Mouse (Mus musculus) hindbrain, postnatal 0 days (tissue): ENCODE measurements around the gene Adcy6. TPM values are rescaled to one million over a fixed set of nuclear protein-coding genes. Genes with fewer than 3 reads are reported as not detected.
A peak's percentile ranks its signal among the peaks of the same experiment; 100 is the strongest.

Experiments used
- ATAC-seq: fragments of 200-750 bp; cut with Nextera tagmentation; 2 replicates; pipeline ENCODE4 v1.8.0; 2017; ENCODE audit warnings: mild to moderate bottlenecking, moderate TSS enrichment, moderate library complexity
- DNase-seq: peaks from one replicate; pipeline ENCODE4 v3.0.0-alpha.2; 2015; ENCODE audit warnings: low spot score
- H3K27ac ChIP-seq: fragments of 300-500 bp; sonication (generic); 2 replicates; pipeline ENCODE4 v1.5.1; 2014; ENCODE audit warnings: mild to moderate bottlenecking
- H3K27me3 ChIP-seq: fragments of 300-500 bp; sonication (generic); 2 replicates; pipeline ENCODE4 v1.6.1; 2014; ENCODE audit warnings: low read length, mixed read lengths; ENCODE audit not compliant: insufficient read depth
- H3K36me3 ChIP-seq: fragments of 300-500 bp; sonication (generic); 2 replicates; pipeline ENCODE4 v1.6.1; 2014; ENCODE audit warnings: low read length, mixed read lengths; ENCODE audit not compliant: insufficient read depth
- H3K4me1 ChIP-seq: fragments of 300-500 bp; sonication (generic); 2 replicates; pipeline ENCODE4 v1.6.1; 2014; ENCODE audit warnings: antibody characterized with exemption, low read length, mixed read lengths; ENCODE audit not compliant: insufficient read depth
- H3K4me2 ChIP-seq: fragments of 300-500 bp; sonication (generic); 2 replicates; pipeline ENCODE4 v1.6.1; 2014; ENCODE audit warnings: low read depth, mild to moderate bottlenecking, low read length, moderate library complexity, mixed read lengths
- H3K4me3 ChIP-seq: fragments of 300-500 bp; sonication (generic); 2 replicates; pipeline ENCODE4 v1.5.1; 2014; ENCODE audit warnings: low read length
- H3K9ac ChIP-seq: fragments of 300-500 bp; sonication (generic); replicated peaks from 2 replicates; pipeline ENCODE4 v1.6.1; 2014; ENCODE audit warnings: mild to moderate bottlenecking, low read length, moderate library complexity, mixed read lengths
- H3K9me3 ChIP-seq: fragments of 300-500 bp; sonication (generic); 2 replicates; pipeline ENCODE4 v1.6.1; 2016; ENCODE audit warnings: low read length, mixed read lengths
- CTCF ChIP-seq: IDR thresholded peaks from 2 replicates; pipeline ENCODE4 v1.5.1; 2016; ENCODE audit warnings: antibody characterized with exemption, control low read depth, low read depth
- WGBS: fragments of 180-500 bp; shearing (Covaris S2); extraction: QIAGEN DNeasy Blood & Tissue Kit; methylation state at CpG from one replicate; pipeline ENCODE4 v1.1.7; 2014; 5-methylcytosine and 5-hydroxymethylcytosine counted together
- polyA plus RNA-seq: library from polyadenylated mRNA; unstranded; fragments of >200 nt; fragmentation: Nextera tagmentation; extraction: Ambion mirVana; gene quantifications from 2 replicates; pipeline ENCODE4 v1.2.1, GENCODE M21; 2015
- total RNA-seq: library from RNA; depleted of rRNA; stranded (reverse); fragments of >200 nt; gene quantifications from 2 replicates; pipeline ENCODE4 v1.2.3, GENCODE M21; 2014

The Adcy6 gene
- total and polyA plus RNA-seq, 2 experiments from 2014 or later = 6.2 to 43.2 TPM

GRCm38 (mm10) chr15:98646737-98647136, 36.9 kb upstream of the Adcy6 start:
- H3K4me1 ChIP-seq = no peaks in the 10 kb centered on the region
- H3K9me3 ChIP-seq = no peaks in the 10 kb centered on the region
- WGBS = 85% methylated on average over 7 of the region's 8 CpGs
- H3K27me3 ChIP-seq = no peaks in the 10 kb centered on the region
- H3K36me3 ChIP-seq = peaks cover 85% of the 10 kb centered on the region
- TF ChIP-seq CTCF = no peak
- H3K27ac ChIP-seq = no peak overlapping the region
- no peak overlapping the region for H3K9ac ChIP-seq
- DNase-seq (no peak), ATAC-seq (no peak)
- no peak overlapping the region for H3K4me2 ChIP-seq
- H3K4me3 ChIP-seq = no peak overlapping the region

- Histone ChIP-seq H3K36me3 (peaks cover 85% of the 10 kb centered on the region), H3K27me3 (no peaks in the 10 kb centered on the region), H3K9me3 (no peaks in the 10 kb centered on the region), H3K4me1 (no peaks in the 10 kb centered on the region), H3K4me2 (no peak overlapping the region), H3K27ac (no peak overlapping the region), H3K4me3 (no peak overlapping the region), H3K9ac (no peak overlapping the region)
- DNase-seq (no peak), ATAC-seq (no peak)
- 84% methylated on average over 24 of the region's 24 CpGs for WGBS
- no peak for TF ChIP-seq CTCF
These were observed 35.5 kb upstream of the Adcy6 start for GRCm38 (mm10) chr15:98645057-98646026.

- no peak overlapping the region for H3K4me3 ChIP-seq
- no peak overlapping the region for H3K9ac ChIP-seq
- ATAC-seq = no peak
- no peak for TF ChIP-seq CTCF
- no peak overlapping the region for H3K4me2 ChIP-seq
- H3K27me3 ChIP-seq = no peaks in the 10 kb centered on the region
- H3K4me1 ChIP-seq = no peaks in the 10 kb centered on the region
- no peak overlapping the region for H3K27ac ChIP-seq
- H3K9me3 ChIP-seq = no peaks in the 10 kb centered on the region
- WGBS = 87% methylated on average over 12 of the region's 12 CpGs
- DNase-seq = no peak
- H3K36me3 ChIP-seq = peaks cover 76% of the 10 kb centered on the region
These were observed 34.5 kb upstream of the Adcy6 start for GRCm38 (mm10) chr15:98644406-98644805.

DNA sequence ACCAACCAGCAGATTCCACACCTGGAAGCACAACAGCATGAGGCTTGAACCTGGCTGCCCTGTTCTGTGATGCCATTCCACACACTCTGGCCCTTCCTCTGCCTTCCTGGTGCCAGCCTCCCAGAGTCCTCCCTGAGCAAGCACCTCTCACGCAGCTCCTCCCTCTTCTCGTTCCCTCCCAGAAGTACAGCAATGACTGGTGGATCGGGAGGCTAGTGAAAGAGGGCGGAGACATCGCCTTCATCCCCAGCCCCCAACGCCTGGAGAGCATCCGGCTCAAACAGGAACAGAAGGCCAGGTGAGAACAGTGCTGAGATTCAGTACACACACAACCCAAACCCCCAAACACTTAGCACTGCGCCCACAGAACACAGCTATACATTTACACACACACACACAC, 30.3 kb upstream of the Adcy6 start:
- Histone ChIP-seq H3K9ac (no peak overlapping the region), H3K27ac (no peak overlapping the region), H3K4me2 (no peak overlapping the region), H3K4me1 (peaks cover 11% of the 10 kb centered on the region), H3K9me3 (no peaks in the 10 kb centered on the region), H3K4me3 (no peak overlapping the region), H3K36me3 (peaks cover 41% of the 10 kb centered on the region), H3K27me3 (no peaks in the 10 kb centered on the region)
- DNase-seq = no peak
- no peak for TF ChIP-seq CTCF
- no peak for ATAC-seq
- 44% methylated on average over 8 of the region's 8 CpGs for WGBS

DNA sequence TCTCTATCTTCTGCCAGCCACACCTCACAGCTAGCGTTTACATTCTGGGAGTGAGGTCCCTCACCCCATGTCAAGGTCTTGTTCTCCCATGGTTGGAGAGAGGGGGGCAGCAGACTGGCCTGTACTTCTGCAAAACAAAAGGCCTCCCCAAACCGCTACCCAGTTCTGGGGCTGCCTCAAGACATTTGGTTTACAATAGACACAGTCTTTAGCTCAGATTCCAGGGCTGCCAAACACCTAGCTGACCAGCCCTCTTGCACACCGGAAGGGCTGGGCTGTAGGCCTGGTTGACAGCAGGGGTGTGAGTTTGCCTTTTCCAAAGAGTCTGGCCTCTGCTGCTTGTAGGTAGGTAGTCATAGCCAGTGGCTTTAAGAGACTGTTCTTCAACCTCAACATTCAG, 27.3 kb upstream of the Adcy6 start:
- Histone ChIP-seq H3K4me1 (peaks cover 19% of the 10 kb centered on the region), H3K27me3 (no peaks in the 10 kb centered on the region), H3K9me3 (no peaks in the 10 kb centered on the region), H3K4me3 (no peak overlapping the region), H3K9ac (no peak overlapping the region; the same call in 1 of the 2 replicates), H3K36me3 (peaks cover 18% of the 10 kb centered on the region; the same call in 1 of the 2 replicates), H3K27ac (no peak overlapping the region), H3K4me2 (peak overlapping the region; percentile 72)
- TF ChIP-seq CTCF = no peak
- DNase-seq = no peak
- no peak for ATAC-seq
- WGBS = 37% methylated on average over 3 of the region's 3 CpGs

- ATAC-seq = no peak
- H3K36me3 ChIP-seq = peaks cover 12% of the 10 kb centered on the region; the same call in 1 of the 2 replicates
- peaks cover 25% of the 10 kb centered on the region for H3K4me1 ChIP-seq
- no peak for TF ChIP-seq CTCF
- peak overlapping the region; percentile 83 for H3K9ac ChIP-seq
- H3K4me2 ChIP-seq = peak overlapping the region; percentile 72
- 17% methylated on average over 5 of the region's 5 CpGs for WGBS
- H3K27ac ChIP-seq = no peak overlapping the region
- H3K9me3 ChIP-seq = no peaks in the 10 kb centered on the region
- peak; percentile 66 for DNase-seq
- H3K4me3 ChIP-seq = peak overlapping the region; percentile 69
- no peaks in the 10 kb centered on the region for H3K27me3 ChIP-seq
These were observed 26.6 kb upstream of the Adcy6 start for GRCm38 (mm10) chr15:98636517-98636916.

DNA sequence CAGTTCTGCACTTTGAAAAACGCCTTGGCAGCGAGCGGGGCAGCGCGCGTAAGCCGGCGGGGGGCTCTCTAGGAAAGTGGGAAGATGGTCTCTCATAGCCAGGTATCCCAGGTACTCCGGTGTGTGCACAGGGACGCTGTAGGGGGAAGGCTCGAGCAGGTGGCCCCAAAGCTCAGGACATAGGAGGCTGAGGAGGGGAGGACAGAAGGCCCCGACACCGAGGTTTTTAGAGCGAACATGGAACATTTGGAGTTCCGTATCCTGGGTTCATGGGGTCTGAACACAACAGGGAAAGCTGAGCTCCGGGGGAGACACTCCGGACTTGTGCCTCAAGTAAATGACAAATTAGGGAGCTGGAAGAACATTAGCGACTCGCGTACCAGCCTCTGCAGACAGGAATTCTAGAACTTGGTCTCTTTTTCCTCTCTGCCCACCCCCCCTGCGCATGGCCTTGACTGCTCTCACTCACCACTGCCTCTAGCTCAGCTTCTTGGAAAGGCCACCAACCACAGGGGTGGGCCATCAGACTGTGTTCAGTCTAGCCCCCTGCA, 25.5 kb upstream of the Adcy6 start:
- ATAC-seq = peak; percentile 27; the same call in 1 of the 2 replicates
- peak overlapping the region; percentile 72 for H3K4me2 ChIP-seq
- no peaks in the 10 kb centered on the region for H3K27me3 ChIP-seq
- no peaks in the 10 kb centered on the region for H3K9me3 ChIP-seq
- H3K4me1 ChIP-seq = peaks cover 25% of the 10 kb centered on the region
- peak overlapping the region; percentile 83 for H3K9ac ChIP-seq
- TF ChIP-seq CTCF = peak; percentile 31; the same call in 1 of the 2 replicates
- peak; percentile 46 for DNase-seq
- under 1% methylated on average over 18 of the region's 21 CpGs for WGBS
- H3K36me3 ChIP-seq = 0 out of 2 replicates have a peak, but pooled peaks cover under 1% of the 10 kb centered on the region
- peak overlapping the region; percentile 91 for H3K27ac ChIP-seq
- H3K4me3 ChIP-seq = peak overlapping the region; percentile 69
